Mouse (Mus musculus): ENCODE measurements at regions not wholly inside any gene's neighbourhood (a gene's known extent, or its start where the extent isn't known, plus 50 kb on each side); places are given as distances from the start of the nearest gene placed in this dataset.
"Not testable (repeated sequence)": the region's sequence is repeated elsewhere in the genome, so short reads cannot be mapped to it uniquely, and the experiment has no call there.

DNA sequence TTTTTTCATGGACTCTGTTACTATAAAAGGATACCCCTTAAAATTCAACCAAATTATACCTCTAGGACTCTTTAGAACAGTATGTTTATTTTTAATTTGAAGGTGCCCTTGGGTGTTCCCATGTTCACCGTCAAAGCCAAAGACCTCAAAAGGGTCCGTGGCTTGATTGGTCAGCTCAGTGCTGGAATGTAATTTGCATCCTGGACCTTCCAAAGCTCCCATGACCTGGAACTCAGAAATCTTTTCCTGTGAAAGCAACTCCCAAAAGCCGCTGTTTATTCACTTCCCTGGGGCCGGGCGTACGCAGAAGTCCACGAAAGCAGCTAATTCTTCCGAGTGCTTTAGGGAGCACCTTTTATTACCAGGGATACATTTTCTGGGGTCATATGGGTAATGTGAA, 105.1 kb upstream of the Ahi1 start:
- Histone ChIP-seq H3K36me3 (ENCODE audit: control insufficient read depth, insufficient read depth, low read length) (no peaks in the 10 kb centered on the region), H3K9ac (ENCODE audit: low read length) (no peak overlapping the region), H3K27me3 (ENCODE audit: control insufficient read depth, insufficient read depth, low read length) (no peaks in the 10 kb centered on the region), H3K27ac (ENCODE audit: low read depth, low read length) (no peak overlapping the region), H3K9me3 (ENCODE audit: control insufficient read depth, low read length) (no peaks in the 10 kb centered on the region), H3K4me1 (ENCODE audit: control insufficient read depth, insufficient read depth, low read length) (no peaks in the 10 kb centered on the region), H3K4me3 (ENCODE audit: low read depth, low read length) (no peak overlapping the region), H3K4me2 (ENCODE audit: low read depth) (no peak overlapping the region)
- WGBS, result 85% methylated on average over 8 of the region's 8 CpGs
- DNase-seq (ENCODE audit: low spot score), result no peak
- ATAC-seq (ENCODE audit: insufficient read depth, low FRiP score, low TSS enrichment), result no peak

DNA sequence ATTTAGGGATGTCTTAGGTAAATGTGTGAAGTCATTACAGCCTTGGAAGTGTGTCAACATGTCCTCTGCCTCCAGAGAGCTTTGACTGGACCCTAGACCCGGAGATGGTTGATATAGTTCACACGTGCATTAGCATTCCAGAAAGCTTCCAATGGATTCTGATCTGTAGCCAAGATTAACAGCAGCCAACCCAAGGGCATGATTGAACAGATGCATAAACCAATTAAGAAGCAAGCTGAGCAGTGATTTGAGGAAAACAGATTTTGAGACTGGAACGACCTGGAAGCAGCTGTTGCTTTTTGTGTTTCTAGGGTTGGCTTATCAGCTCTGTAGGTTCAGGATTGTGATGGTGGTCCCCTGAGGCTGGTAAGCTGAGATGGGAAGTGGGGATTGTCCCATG, 109.1 kb upstream of the Ahi1 start:
- H3K4me3 ChIP-seq (ENCODE audit: low read depth, low read length), result no peak overlapping the region
- no peaks in the 10 kb centered on the region for H3K4me1 ChIP-seq (ENCODE audit: control insufficient read depth, insufficient read depth, low read length)
- H3K27ac ChIP-seq (ENCODE audit: low read depth, low read length), result no peak overlapping the region
- no peaks in the 10 kb centered on the region for H3K27me3 ChIP-seq (ENCODE audit: control insufficient read depth, insufficient read depth, low read length)
- no peaks in the 10 kb centered on the region for H3K9me3 ChIP-seq (ENCODE audit: control insufficient read depth, low read length)
- DNase-seq (ENCODE audit: low spot score), result no peak
- H3K36me3 ChIP-seq (ENCODE audit: control insufficient read depth, insufficient read depth, low read length), result no peaks in the 10 kb centered on the region
- ATAC-seq (ENCODE audit: insufficient read depth, low FRiP score, low TSS enrichment), result no peak
- WGBS, result 84% methylated on average over 3 of the region's 3 CpGs
- H3K4me2 ChIP-seq (ENCODE audit: low read depth), result no peak overlapping the region
- H3K9ac ChIP-seq (ENCODE audit: low read length), result no peak overlapping the region

DNA sequence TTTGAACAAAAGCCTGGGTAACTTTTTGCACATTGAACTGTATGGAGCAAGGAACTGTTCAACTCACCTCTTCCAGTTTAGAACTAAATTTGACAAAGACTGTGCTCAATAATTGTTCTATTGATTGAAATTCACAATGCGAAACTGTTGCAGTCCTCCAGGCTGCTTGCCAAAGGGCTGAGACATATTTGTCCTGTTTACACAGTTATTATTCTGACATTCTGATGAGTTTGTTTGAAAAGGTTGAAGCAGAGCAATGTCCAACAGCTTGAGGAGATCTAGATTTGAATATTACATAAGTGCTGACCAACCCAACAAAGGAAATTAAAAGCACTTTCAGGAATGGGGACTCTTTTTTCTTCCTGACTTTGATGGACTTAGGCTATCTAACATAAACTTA, 110.2 kb upstream of the Ahi1 start:
- H3K4me1 ChIP-seq (ENCODE audit: control insufficient read depth, insufficient read depth, low read length), result no peaks in the 10 kb centered on the region
- no peak overlapping the region for H3K27ac ChIP-seq (ENCODE audit: low read depth, low read length)
- 95% methylated on average over 1 of the region's 1 CpGs for WGBS
- ATAC-seq (ENCODE audit: insufficient read depth, low FRiP score, low TSS enrichment) (no peak), DNase-seq (ENCODE audit: low spot score) (no peak)
- H3K4me2 ChIP-seq (ENCODE audit: low read depth), result no peak overlapping the region
- H3K27me3 ChIP-seq (ENCODE audit: control insufficient read depth, insufficient read depth, low read length), result no peaks in the 10 kb centered on the region
- H3K4me3 ChIP-seq (ENCODE audit: low read depth, low read length), result no peak overlapping the region
- H3K36me3 ChIP-seq (ENCODE audit: control insufficient read depth, insufficient read depth, low read length), result no peaks in the 10 kb centered on the region
- no peaks in the 10 kb centered on the region for H3K9me3 ChIP-seq (ENCODE audit: control insufficient read depth, low read length)
- H3K9ac ChIP-seq (ENCODE audit: low read length), result no peak overlapping the region

DNA sequence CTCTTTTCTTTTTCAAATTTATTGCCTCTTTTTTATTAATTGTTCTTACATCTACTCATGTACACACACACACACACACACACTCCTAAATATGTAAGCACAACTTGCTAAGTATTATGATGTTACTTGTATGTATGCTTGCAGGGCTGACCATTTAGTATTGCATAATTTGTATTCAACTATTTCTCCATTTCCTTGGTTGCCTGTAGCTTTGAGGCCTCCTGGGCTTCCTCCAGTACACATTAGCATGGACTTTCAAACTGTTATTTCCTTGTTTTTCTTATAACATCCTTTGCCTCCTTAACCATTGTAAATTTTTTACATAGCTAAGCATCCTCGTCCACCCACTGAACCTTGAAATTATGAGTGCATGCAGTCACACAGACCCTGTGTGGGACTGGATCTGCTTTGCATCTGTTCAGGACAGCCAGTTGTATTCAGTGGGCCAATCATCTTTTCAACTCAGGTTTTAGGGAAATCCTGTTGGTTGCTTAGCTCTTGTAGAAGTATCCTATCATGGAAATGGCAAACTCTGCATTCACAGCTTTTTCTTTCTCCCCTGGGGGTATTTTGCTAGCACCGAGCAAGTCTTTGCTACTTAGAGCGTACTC, 110.8 kb upstream of the Ahi1 start:
- Histone ChIP-seq H3K4me1 (ENCODE audit: control insufficient read depth, insufficient read depth, low read length) (no peaks in the 10 kb centered on the region), H3K4me3 (ENCODE audit: low read depth, low read length) (no peak overlapping the region), H3K27me3 (ENCODE audit: control insufficient read depth, insufficient read depth, low read length) (no peaks in the 10 kb centered on the region), H3K9ac (ENCODE audit: low read length) (no peak overlapping the region), H3K27ac (ENCODE audit: low read depth, low read length) (no peak overlapping the region), H3K36me3 (ENCODE audit: control insufficient read depth, insufficient read depth, low read length) (no peaks in the 10 kb centered on the region), H3K4me2 (ENCODE audit: low read depth) (no peak overlapping the region), H3K9me3 (ENCODE audit: control insufficient read depth, low read length) (no peaks in the 10 kb centered on the region)
- WGBS, result 63% methylated on average over 3 of the region's 3 CpGs
- no peak for ATAC-seq (ENCODE audit: insufficient read depth, low FRiP score, low TSS enrichment)
- DNase-seq (ENCODE audit: low spot score), result no peak

DNA sequence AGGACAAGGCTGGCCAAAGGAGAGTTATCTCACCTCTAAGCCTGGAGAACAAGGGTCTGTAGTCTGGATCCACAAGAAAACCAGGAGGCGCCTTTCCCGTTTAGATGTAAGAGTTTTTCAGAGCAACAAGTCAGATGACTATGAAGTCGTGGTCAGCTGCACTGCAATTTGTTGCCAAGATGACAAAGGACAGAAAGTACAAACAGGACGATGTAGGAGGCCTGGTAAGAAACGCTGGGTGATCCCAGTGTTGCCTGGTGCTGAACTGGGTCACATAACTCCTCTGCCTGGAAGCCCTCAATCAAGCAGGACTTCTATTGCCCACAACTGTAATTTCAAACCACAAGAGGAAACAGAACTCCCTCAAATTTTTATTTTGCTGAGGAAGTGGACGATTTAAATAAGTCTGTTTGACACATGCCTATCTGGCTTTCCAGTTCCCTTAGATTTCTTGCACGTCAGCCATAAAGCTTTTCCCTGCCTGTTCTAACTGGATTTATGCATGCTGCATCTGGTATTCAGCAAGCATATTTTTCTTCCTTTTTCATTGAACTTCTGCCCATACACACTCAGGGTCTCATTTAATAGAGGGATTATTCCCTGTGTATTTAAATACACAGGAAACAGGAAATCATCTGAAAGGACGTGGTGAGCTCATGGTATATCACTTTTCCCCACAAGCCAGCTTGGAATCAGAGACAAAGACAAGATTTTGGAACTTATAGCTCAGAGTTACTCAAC, 113.5 kb upstream of the Ahi1 start:
- ATAC-seq (ENCODE audit: insufficient read depth, low FRiP score, low TSS enrichment) (no peak), DNase-seq (ENCODE audit: low spot score) (no peak)
- 82% methylated on average over 8 of the region's 8 CpGs for WGBS
- Histone ChIP-seq H3K36me3 (ENCODE audit: control insufficient read depth, insufficient read depth, low read length) (no peaks in the 10 kb centered on the region), H3K9me3 (ENCODE audit: control insufficient read depth, low read length) (no peaks in the 10 kb centered on the region), H3K9ac (ENCODE audit: low read length) (no peak overlapping the region), H3K4me2 (ENCODE audit: low read depth) (no peak overlapping the region), H3K4me3 (ENCODE audit: low read depth, low read length) (no peak overlapping the region), H3K27me3 (ENCODE audit: control insufficient read depth, insufficient read depth, low read length) (no peaks in the 10 kb centered on the region), H3K27ac (ENCODE audit: low read depth, low read length) (no peak overlapping the region), H3K4me1 (ENCODE audit: control insufficient read depth, insufficient read depth, low read length) (no peaks in the 10 kb centered on the region)

DNA sequence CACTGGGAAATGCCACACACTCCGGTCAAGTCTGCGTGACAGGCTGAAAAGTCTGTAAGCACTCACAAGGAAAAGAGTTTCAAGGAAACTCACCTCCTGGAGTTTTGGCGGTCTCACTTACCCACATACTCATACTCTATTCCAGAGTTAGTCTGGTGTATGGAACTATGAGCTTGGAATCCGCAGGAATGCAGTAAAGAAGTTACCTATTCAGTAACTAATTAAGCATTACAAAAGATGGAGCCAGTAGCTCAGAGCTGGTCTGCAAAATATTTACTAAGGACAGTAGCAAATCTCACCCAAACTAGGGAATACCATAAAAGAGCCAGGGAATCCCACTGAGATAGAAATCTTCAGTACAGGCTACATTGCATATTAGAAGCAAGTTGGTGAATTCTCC, 111.9 kb upstream of the Pde7b start:
- not testable (repeated sequence) for H3K4me3 ChIP-seq (ENCODE audit: low read depth, low read length); ATAC-seq (ENCODE audit: insufficient read depth, low FRiP score, low TSS enrichment); H3K4me2 ChIP-seq (ENCODE audit: low read depth); H3K27me3 ChIP-seq (ENCODE audit: control insufficient read depth, insufficient read depth, low read length); H3K27ac ChIP-seq (ENCODE audit: low read depth, low read length); H3K9me3 ChIP-seq (ENCODE audit: control insufficient read depth, low read length); H3K36me3 ChIP-seq (ENCODE audit: control insufficient read depth, insufficient read depth, low read length); H3K9ac ChIP-seq (ENCODE audit: low read length); DNase-seq (ENCODE audit: low spot score); H3K4me1 ChIP-seq (ENCODE audit: control insufficient read depth, insufficient read depth, low read length)
- 63% methylated on average over 4 of the region's 4 CpGs for WGBS

DNA sequence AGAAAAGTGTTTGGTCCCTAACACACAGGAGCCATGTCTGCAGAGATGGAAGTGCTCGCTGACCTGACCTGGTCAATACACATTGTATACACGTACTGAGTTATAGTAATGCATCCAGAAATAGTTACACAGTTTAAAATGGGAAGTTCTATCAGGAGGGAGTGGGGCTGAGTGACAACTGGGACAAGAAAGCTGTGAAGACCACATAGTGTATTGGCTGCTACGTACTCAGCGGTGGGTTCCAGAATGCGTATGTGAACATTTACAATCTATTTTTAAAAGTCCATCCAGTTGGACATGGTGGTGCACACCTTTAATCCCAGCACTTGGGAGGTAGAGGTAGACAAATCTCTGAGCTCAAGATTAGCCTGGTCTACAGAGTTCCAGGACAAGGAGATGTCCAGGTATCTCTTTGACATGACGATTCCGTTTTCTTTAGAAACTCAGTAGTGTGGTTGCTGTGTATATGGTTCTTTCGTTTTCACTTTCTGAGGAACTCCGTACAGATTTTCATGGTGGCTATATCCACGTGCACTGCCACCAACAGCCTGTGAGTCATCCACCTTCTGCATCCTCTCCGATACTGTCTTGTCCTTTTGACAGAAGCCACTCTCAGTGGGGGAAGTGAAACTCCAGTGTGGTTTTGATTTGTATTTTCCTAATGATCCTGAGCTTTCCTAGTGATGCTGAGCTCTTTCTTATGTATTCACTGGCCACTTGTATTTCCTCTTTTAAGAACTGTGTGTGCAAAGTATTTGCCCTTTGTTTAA, 110.1 kb upstream of the Pde7b start:
- DNase-seq (ENCODE audit: low spot score) (no peak), ATAC-seq (ENCODE audit: insufficient read depth, low FRiP score, low TSS enrichment) (no peak)
- Histone ChIP-seq H3K9ac (ENCODE audit: low read length) (no peak overlapping the region), H3K9me3 (ENCODE audit: control insufficient read depth, low read length) (no peaks in the 10 kb centered on the region), H3K36me3 (ENCODE audit: control insufficient read depth, insufficient read depth, low read length) (no peaks in the 10 kb centered on the region), H3K4me3 (ENCODE audit: low read depth, low read length) (no peak overlapping the region), H3K27ac (ENCODE audit: low read depth, low read length) (no peak overlapping the region), H3K4me1 (ENCODE audit: control insufficient read depth, insufficient read depth, low read length) (no peaks in the 10 kb centered on the region), H3K27me3 (ENCODE audit: control insufficient read depth, insufficient read depth, low read length) (no peaks in the 10 kb centered on the region), H3K4me2 (ENCODE audit: low read depth) (no peak overlapping the region)
- WGBS, result 89% methylated on average over 11 of the region's 11 CpGs

DNA sequence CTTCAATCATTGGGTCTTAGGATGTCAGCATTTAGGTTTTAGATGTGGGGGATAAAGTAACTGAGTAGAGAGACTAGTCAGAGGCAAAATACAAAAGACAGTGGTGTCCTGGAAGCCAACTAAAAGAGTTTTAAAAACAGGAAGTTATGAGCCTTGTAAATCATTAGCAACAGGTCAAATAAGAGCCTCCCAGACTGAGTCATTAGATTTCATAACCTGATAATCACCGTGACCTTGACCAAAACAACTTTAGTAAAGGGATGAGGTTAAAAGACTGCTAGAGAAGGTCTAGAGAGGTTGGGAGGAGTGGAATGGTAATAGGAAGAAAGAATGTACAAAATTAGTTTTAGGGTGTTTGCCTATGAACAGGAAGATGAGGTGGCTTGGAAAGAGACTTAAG, 103.4 kb upstream of the Pde7b start:
- 83% methylated on average over 1 of the region's 1 CpGs for WGBS
- H3K27me3 ChIP-seq (ENCODE audit: control insufficient read depth, insufficient read depth, low read length), result no peaks in the 10 kb centered on the region
- ATAC-seq (ENCODE audit: insufficient read depth, low FRiP score, low TSS enrichment), result no peak
- no peak overlapping the region for H3K4me2 ChIP-seq (ENCODE audit: low read depth)
- no peak overlapping the region for H3K9ac ChIP-seq (ENCODE audit: low read length)
- H3K36me3 ChIP-seq (ENCODE audit: control insufficient read depth, insufficient read depth, low read length), result no peaks in the 10 kb centered on the region
- no peak overlapping the region for H3K4me3 ChIP-seq (ENCODE audit: low read depth, low read length)
- DNase-seq (ENCODE audit: low spot score), result no peak
- no peaks in the 10 kb centered on the region for H3K4me1 ChIP-seq (ENCODE audit: control insufficient read depth, insufficient read depth, low read length)
- no peaks in the 10 kb centered on the region for H3K9me3 ChIP-seq (ENCODE audit: control insufficient read depth, low read length)
- H3K27ac ChIP-seq (ENCODE audit: low read depth, low read length), result no peak overlapping the region

DNA sequence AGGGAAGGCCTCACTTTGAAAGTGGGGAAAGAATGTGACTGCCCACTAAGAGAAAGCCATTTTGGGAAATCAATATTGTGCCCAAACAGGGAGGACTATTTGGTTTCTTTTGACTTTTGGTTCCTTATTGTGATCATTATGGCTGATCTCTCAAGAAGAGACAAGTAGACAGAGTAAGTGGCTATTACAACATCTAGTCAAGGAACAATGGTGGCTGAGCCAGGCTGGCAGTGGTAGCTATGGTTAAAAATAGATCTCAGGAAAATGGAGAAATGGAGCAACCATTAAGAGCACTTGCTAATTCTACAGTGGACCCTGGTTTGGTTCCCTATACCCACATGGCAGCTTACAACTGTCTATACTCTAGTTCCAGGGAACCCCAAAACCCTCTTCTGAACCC, 102.6 kb upstream of the Pde7b start:
- Histone ChIP-seq H3K27me3 (ENCODE audit: control insufficient read depth, insufficient read depth, low read length) (no peaks in the 10 kb centered on the region), H3K36me3 (ENCODE audit: control insufficient read depth, insufficient read depth, low read length) (no peaks in the 10 kb centered on the region), H3K4me3 (ENCODE audit: low read depth, low read length) (no peak overlapping the region), H3K27ac (ENCODE audit: low read depth, low read length) (no peak overlapping the region), H3K4me1 (ENCODE audit: control insufficient read depth, insufficient read depth, low read length) (no peaks in the 10 kb centered on the region), H3K9ac (ENCODE audit: low read length) (no peak overlapping the region), H3K9me3 (ENCODE audit: control insufficient read depth, low read length) (no peaks in the 10 kb centered on the region), H3K4me2 (ENCODE audit: low read depth) (no peak overlapping the region)
- DNase-seq (ENCODE audit: low spot score) (no peak), ATAC-seq (ENCODE audit: insufficient read depth, low FRiP score, low TSS enrichment) (no peak)
